15 mouse cellular contexts compared by ENCODE assay signal in the genomic region with DNA sequence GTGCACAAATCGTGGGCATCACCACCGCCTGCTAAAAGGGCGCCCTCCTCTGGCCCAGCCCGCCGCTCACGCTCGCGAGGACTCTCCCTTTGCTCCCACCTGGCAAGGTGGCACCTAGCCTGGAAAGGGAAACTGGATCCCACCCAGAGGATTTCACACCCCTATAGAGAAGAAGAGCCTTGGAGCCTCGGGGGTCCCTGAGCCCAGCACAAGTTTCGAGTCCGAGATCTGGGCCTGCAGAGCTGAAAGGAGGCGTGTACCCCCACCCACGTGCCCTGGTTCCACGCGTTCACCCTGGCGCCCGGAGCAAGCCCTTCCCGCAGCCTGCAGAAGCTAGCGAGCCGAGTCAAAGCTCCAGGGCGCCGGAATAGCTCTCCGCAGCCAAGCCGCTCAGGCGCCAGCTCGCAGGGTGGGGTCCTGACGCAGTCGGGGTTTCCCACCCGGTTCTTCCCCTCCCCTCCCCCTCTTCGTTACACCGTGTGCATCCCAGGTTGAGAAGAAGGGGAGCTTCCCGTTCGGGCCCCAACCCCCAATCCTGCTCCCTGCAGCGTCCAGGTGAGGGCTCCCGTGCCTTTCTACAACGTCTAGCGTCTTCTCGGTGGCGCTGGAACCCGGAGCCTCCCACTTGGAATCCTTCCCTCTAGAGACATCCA. TPM values are rescaled to one million over a fixed set of nuclear protein-coding genes. Genes with fewer than 3 reads are reported as not detected.
A peak's percentile ranks its signal among the peaks of the same experiment; 100 is the strongest.
DNase-seq lines count a peak whose midpoint lies in the region; ATAC-seq lines count a peak whose summit lies in the region.
"Had no signal": no experiment of that assay in that cellular context is flagged by ENCODE, and none has a peak within 500 bp of the region (broad histone marks: within the 10 kb centered on the region; RNA-seq: fewer than 3 reads in every experiment).

No protein-coding gene starts in this region.

- peak overlapping the region; percentile 23; the same call in 1 of the 2 replicates for H3K4me2 ChIP-seq in lung, embryonic 15.5 days
- H3K4me2 ChIP-seq in forebrain, embryonic 14.5 days (ENCODE audit: low read length), result peak overlapping the region; percentile 85
- peak overlapping the region; percentile 89 for H3K4me2 ChIP-seq in midbrain, embryonic 16.5 days (ENCODE audit: low read length)
- H3K4me2 ChIP-seq: heart, embryonic 11.5 days; liver, embryonic 12.5 days had no signal

- WGBS in lung, embryonic 15.5 days, result 1% methylated on average over 40 of the region's 40 CpGs
- WGBS in forebrain, embryonic 14.5 days, result under 1% methylated on average over 39 of the region's 40 CpGs
- WGBS in midbrain, embryonic 16.5 days, result 2% methylated on average over 40 of the region's 40 CpGs
- 3% methylated on average over 40 of the region's 40 CpGs for WGBS in limb, embryonic 10.5 days

- peaks cover 75% of the 10 kb centered on the region for H3K27me3 ChIP-seq in lung, embryonic 15.5 days
- peaks cover 32% of the 10 kb centered on the region for H3K27me3 ChIP-seq in forebrain, embryonic 14.5 days (replicated peaks; ENCODE audit: control insufficient read depth, insufficient read depth, low read length)
- peaks cover 5% of the 10 kb centered on the region; the same call in 1 of the 2 replicates for H3K27me3 ChIP-seq in midbrain, embryonic 16.5 days (ENCODE audit: control insufficient read depth, insufficient read depth, low read depth, low read length)
- H3K27me3 ChIP-seq in limb, embryonic 10.5 days (ENCODE audit: low read depth, poor library complexity, severe bottlenecking), result peaks cover 93% of the 10 kb centered on the region

- no peak for ATAC-seq in lung, embryonic 15.5 days (ENCODE audit: borderline replicate concordance, extremely low read depth, low FRiP score, low TSS enrichment)
- no peak for ATAC-seq in forebrain, embryonic 14.5 days
- no peak for ATAC-seq in midbrain, embryonic 16.5 days
- ATAC-seq: liver, embryonic 12.5 days had no signal

- no peaks in the 10 kb centered on the region for H3K36me3 ChIP-seq in lung, embryonic 15.5 days
- no peaks in the 10 kb centered on the region for H3K36me3 ChIP-seq in forebrain, embryonic 14.5 days (ENCODE audit: control insufficient read depth, insufficient read depth, low read length)
- no peaks in the 10 kb centered on the region for H3K36me3 ChIP-seq in midbrain, embryonic 16.5 days (ENCODE audit: control insufficient read depth, insufficient read depth, low read length)
- no peaks in the 10 kb centered on the region for H3K36me3 ChIP-seq in limb, embryonic 10.5 days
- H3K36me3 ChIP-seq: G1E; liver, embryonic 12.5 days had no signal

- DNase-seq in lung, adult 18-20 months, result no peak
- peak; percentile 75 for DNase-seq in cerebellum, adult 8-10 months
- peak; percentile 41 for DNase-seq in forebrain, embryonic 14.5 days (ENCODE audit: low spot score)
- DNase-seq in heart, adult 11 months, result no peak
- no peak for DNase-seq in limb, embryonic 10.5 days (ENCODE audit: low spot score)
- no peak for DNase-seq in thymus, postnatal 4 days
- DNase-seq: adrenal gland, postnatal 36 days; kidney, postnatal 4 days had no signal

- no peak overlapping the region for H3K9ac ChIP-seq in lung, embryonic 15.5 days
- peak overlapping the region; percentile 53 for H3K9ac ChIP-seq in forebrain, embryonic 14.5 days (ENCODE audit: low read length)
- peak overlapping the region; percentile 57 for H3K9ac ChIP-seq in midbrain, embryonic 16.5 days (ENCODE audit: low read depth, low read length)
- H3K9ac ChIP-seq: liver, embryonic 12.5 days had no signal

- peaks cover 6% of the 10 kb centered on the region for H3K4me1 ChIP-seq in lung, embryonic 15.5 days
- H3K4me1 ChIP-seq in forebrain, embryonic 14.5 days (ENCODE audit: control insufficient read depth, insufficient read depth, low read length), result peaks cover 17% of the 10 kb centered on the region
- peaks cover 45% of the 10 kb centered on the region for H3K4me1 ChIP-seq in midbrain, embryonic 16.5 days (ENCODE audit: control insufficient read depth, insufficient read depth, low read length)
- peaks cover 26% of the 10 kb centered on the region for H3K4me1 ChIP-seq in limb, embryonic 10.5 days

- no peaks in the 10 kb centered on the region for H3K9me3 ChIP-seq in lung, embryonic 15.5 days
- no peaks in the 10 kb centered on the region for H3K9me3 ChIP-seq in forebrain, embryonic 14.5 days (replicated peaks; ENCODE audit: control insufficient read depth, low read length)
- H3K9me3 ChIP-seq in midbrain, embryonic 16.5 days (replicated peaks; ENCODE audit: control insufficient read depth, low read length, poor library complexity, severe bottlenecking), result no peaks in the 10 kb centered on the region
- H3K9me3 ChIP-seq in limb, embryonic 10.5 days (replicated peaks), result no peaks in the 10 kb centered on the region
- H3K9me3 ChIP-seq: liver, embryonic 12.5 days had no signal

- H3K27ac ChIP-seq in lung, embryonic 15.5 days, result no peak overlapping the region
- H3K27ac ChIP-seq in forebrain, embryonic 14.5 days (ENCODE audit: low read depth, low read length), result no peak overlapping the region
- peak overlapping the region; percentile 40; the same call in 1 of the 2 replicates for H3K27ac ChIP-seq in midbrain, embryonic 16.5 days (ENCODE audit: low read length)
- H3K27ac ChIP-seq in limb, embryonic 10.5 days, result no peak overlapping the region
- H3K27ac ChIP-seq: liver, embryonic 12.5 days had no signal

- no peak overlapping the region for H3K4me3 ChIP-seq in lung, embryonic 15.5 days
- H3K4me3 ChIP-seq in forebrain, embryonic 14.5 days (ENCODE audit: low read depth, low read length), result peak overlapping the region; percentile 56
- H3K4me3 ChIP-seq in midbrain, embryonic 16.5 days (ENCODE audit: low read depth, low read length), result peak overlapping the region; percentile 77
- no peak overlapping the region for H3K4me3 ChIP-seq in limb, embryonic 10.5 days
- H3K4me3 ChIP-seq: erythroblast, embryonic 14.5 days; liver, embryonic 12.5 days; myocyte had no signal

RNA-seq across cellular contexts. Expression of a gene that starts 2.3 kb away (rescaled TPM):
- 0.13 and 0.39 TPM in 2 replicates for polyA plus RNA-seq in lung, embryonic 15.5 days (2015; fragmentation: Nextera tagmentation; extraction: Ambion mirVana)
- polyA plus RNA-seq in forebrain, embryonic 14.5 days (2014; fragmentation: Nextera tagmentation; extraction: Ambion mirVana), result 30.0 and 40.3 TPM in 2 replicates
- polyA plus RNA-seq in midbrain, embryonic 16.5 days (2015; fragmentation: Nextera tagmentation; extraction: Ambion mirVana), result 114 and 119 TPM in 2 replicates
- 0.11 and 0.48 TPM in 2 replicates for polyA plus RNA-seq in limb, embryonic 10.5 days (2016; fragmentation: Nextera tagmentation; extraction: Ambion mirVana)
- polyA plus RNA-seq: G1E, myocyte had no signal

Comparison
In these comparisons a context has a peak if more than half of its experiments do, and no peak if none do; other contexts are left out.
1. H3K4me2 ChIP-seq: peak in every context shown above with its lines; median percentile 89 in midbrain, embryonic 16.5 days; 85 in forebrain, embryonic 14.5 days; 23 in lung, embryonic 15.5 days.
2. H3K4me3 ChIP-seq: peak in forebrain, embryonic 14.5 days (single experiment) and midbrain, embryonic 16.5 days (single experiment); none in lung, embryonic 15.5 days (single experiment) and limb, embryonic 10.5 days (single experiment).
3. DNase-seq: peak in cerebellum, adult 8-10 months (single experiment) and forebrain, embryonic 14.5 days (single experiment); none in lung, adult 18-20 months (0 of 2), heart, adult 11 months (single experiment), limb, embryonic 10.5 days (single experiment) and thymus, postnatal 4 days (single experiment).
4. RNA of a gene that starts 2.3 kb away (polyA plus RNA-seq): 114 to 119 TPM in midbrain, embryonic 16.5 days and 30.0 to 40.3 TPM in forebrain, embryonic 14.5 days; 0.13 to 0.39 TPM in lung, embryonic 15.5 days and 0.11 to 0.48 TPM in limb, embryonic 10.5 days; every median in the first group is over 10 times any median in the second.